Mouse (Mus musculus) limb, embryonic 12.5 days (tissue): ENCODE data around the gene Zkscan14. TPM values are rescaled to one million over a fixed set of nuclear protein-coding genes. Genes with fewer than 3 reads are reported as not detected.
A peak's percentile ranks its signal among the peaks of the same experiment; 100 is the strongest.
"Not testable (repeated sequence)": the region's sequence is repeated elsewhere in the genome, so short reads cannot be mapped to it uniquely, and the experiment has no call there.

ENCODE experiments used
- ATAC-seq: fragments of 200-750 bp; cut with Nextera tagmentation; 2 replicates; pipeline ENCODE4 v1.8.0; 2017; ENCODE audit warnings: low read depth, moderate TSS enrichment; ENCODE audit not compliant: insufficient number of reproducible peaks, insufficient read depth, low FRiP score, low TSS enrichment
- H3K27ac ChIP-seq: fragments of 300-500 bp; sonication (generic); 2 replicates; pipeline ENCODE4 v1.5.1; 2016; ENCODE audit warnings: mild to moderate bottlenecking, moderate library complexity
- H3K27me3 ChIP-seq: fragments of 300-500 bp; sonication (generic); 2 replicates; pipeline ENCODE4 v1.6.1; 2016; ENCODE audit warnings: mild to moderate bottlenecking, moderate library complexity
- H3K36me3 ChIP-seq: fragments of 300-500 bp; sonication (generic); 2 replicates; pipeline ENCODE4 v1.6.1; 2016; ENCODE audit warnings: mild to moderate bottlenecking, moderate library complexity
- H3K4me1 ChIP-seq: fragments of 300-500 bp; sonication (generic); replicated peaks from 2 replicates; pipeline ENCODE4 v1.6.1; 2016
- H3K4me2 ChIP-seq: fragments of 300-500 bp; sonication (generic); 2 replicates; pipeline ENCODE4 v1.6.1; 2016; ENCODE audit warnings: mild to moderate bottlenecking, moderate library complexity
- H3K4me3 ChIP-seq: fragments of 300-500 bp; sonication (generic); replicated peaks from 2 replicates; pipeline ENCODE4 v1.5.1; 2016; ENCODE audit warnings: mild to moderate bottlenecking
- H3K9ac ChIP-seq: fragments of 300-500 bp; sonication (generic); replicated peaks from 2 replicates; pipeline ENCODE4 v1.6.1; 2016; ENCODE audit warnings: mild to moderate bottlenecking, moderate library complexity
- H3K9me3 ChIP-seq: fragments of 300-500 bp; sonication (generic); 2 replicates; pipeline ENCODE4 v1.6.1; 2016; ENCODE audit warnings: mild to moderate bottlenecking, moderate library complexity
- WGBS: fragments of 180-500 bp; shearing (Covaris S2); methylation state at CpG from one replicate; pipeline ENCODE4 v1.1.7; 2016; 5-methylcytosine and 5-hydroxymethylcytosine counted together
- polyA plus RNA-seq: library from polyadenylated mRNA; unstranded; fragments of >200 nt; fragmentation: Nextera tagmentation; extraction: Ambion mirVana; gene quantifications from 2 replicates; pipeline ENCODE4 v1.2.1, GENCODE M21; 2016

The Zkscan14 gene
- polyA plus RNA-seq, 1 experiment from 2014 or later: 9.1 TPM

- H3K36me3 ChIP-seq: peaks cover 82% of the 10 kb centered on the region
- ATAC-seq: no peak
- no peak overlapping the region for H3K9ac ChIP-seq
- WGBS: 95% methylated on average over 20 of the region's 20 CpGs
- H3K9me3 ChIP-seq: no peaks in the 10 kb centered on the region
- H3K4me1 ChIP-seq: no peaks in the 10 kb centered on the region
- H3K27ac ChIP-seq: no peak overlapping the region
- H3K4me2 ChIP-seq: no peak overlapping the region
- no peaks in the 10 kb centered on the region for H3K27me3 ChIP-seq
- H3K4me3 ChIP-seq: no peak overlapping the region
Observed at GRCm38 (mm10) chr5:145218671-145219070, 17.0 kb upstream of the Zkscan14 start.

- Histone ChIP-seq H3K9ac (no peak overlapping the region), H3K9me3 (no peaks in the 10 kb centered on the region), H3K4me3 (no peak overlapping the region), H3K27me3 (no peaks in the 10 kb centered on the region), H3K27ac (no peak overlapping the region), H3K4me2 (no peak overlapping the region), H3K4me1 (no peaks in the 10 kb centered on the region), H3K36me3 (peaks cover 86% of the 10 kb centered on the region)
- 92% methylated on average over 21 of the region's 21 CpGs for WGBS
- ATAC-seq: no peak
Observed at GRCm38 (mm10) chr5:145218206-145218605, 16.5 kb upstream of the Zkscan14 start.

- Histone ChIP-seq H3K4me2 (no peak overlapping the region), H3K27ac (no peak overlapping the region), H3K9me3 (no peaks in the 10 kb centered on the region), H3K4me3 (no peak overlapping the region), H3K9ac (no peak overlapping the region), H3K4me1 (no peaks in the 10 kb centered on the region), H3K27me3 (no peaks in the 10 kb centered on the region), H3K36me3 (peaks cover 86% of the 10 kb centered on the region)
- 90% methylated on average over 6 of the region's 6 CpGs for WGBS
- ATAC-seq: no peak
Observed at GRCm38 (mm10) chr5:145217746-145218145, 16.1 kb upstream of the Zkscan14 start.

DNA sequence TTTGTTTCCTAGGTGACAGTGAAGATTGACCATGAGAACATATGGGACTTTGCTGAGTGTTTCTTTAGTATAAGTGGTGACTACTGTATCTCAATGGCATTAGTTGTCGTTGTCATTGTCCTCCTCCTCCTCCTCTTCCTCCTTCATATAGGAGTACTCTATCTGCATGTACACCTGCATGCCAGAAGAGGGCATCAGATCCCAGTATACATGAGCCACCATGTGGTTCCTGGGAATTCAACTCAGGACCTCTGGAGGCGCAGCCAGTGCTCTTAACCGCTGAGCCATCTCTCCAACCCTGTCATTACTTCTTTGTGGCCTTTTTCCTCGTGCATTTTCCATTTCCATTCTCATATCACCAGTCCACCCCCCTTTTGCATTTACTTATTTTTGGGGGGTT, 13.0 kb upstream of the Zkscan14 start:
- Histone ChIP-seq H3K4me1 (no peaks in the 10 kb centered on the region), H3K4me3 (no peak overlapping the region), H3K9me3 (no peaks in the 10 kb centered on the region), H3K27me3 (no peaks in the 10 kb centered on the region), H3K36me3 (peaks cover 89% of the 10 kb centered on the region), H3K27ac (no peak overlapping the region), H3K9ac (no peak overlapping the region), H3K4me2 (no peak overlapping the region)
- no peak for ATAC-seq
- 65% methylated on average over 4 of the region's 4 CpGs for WGBS

GRCm38 (mm10) chr5:145213505-145213904, 11.8 kb upstream of the Zkscan14 start:
- 96% methylated on average over 3 of the region's 3 CpGs for WGBS
- H3K36me3 ChIP-seq: peaks cover 87% of the 10 kb centered on the region

GRCm38 (mm10) chr5:145212216-145212615, 10.5 kb upstream of the Zkscan14 start:
- no peak overlapping the region for H3K4me2 ChIP-seq
- no peak for ATAC-seq
- no peaks in the 10 kb centered on the region for H3K9me3 ChIP-seq
- H3K4me3 ChIP-seq: no peak overlapping the region
- H3K36me3 ChIP-seq: peaks cover 81% of the 10 kb centered on the region
- H3K4me1 ChIP-seq: no peaks in the 10 kb centered on the region
- no peaks in the 10 kb centered on the region for H3K27me3 ChIP-seq
- H3K9ac ChIP-seq: no peak overlapping the region
- 89% methylated on average over 4 of the region's 4 CpGs for WGBS
- no peak overlapping the region for H3K27ac ChIP-seq

More at GRCm38 (mm10) chr5:145213505-145213904, 11.8 kb upstream of the Zkscan14 start:
- Histone ChIP-seq H3K4me1 (no peaks in the 10 kb centered on the region), H3K27ac (no peak overlapping the region), H3K9ac (no peak overlapping the region), H3K4me2 (no peak overlapping the region), H3K4me3 (no peak overlapping the region), H3K9me3 (no peaks in the 10 kb centered on the region), H3K27me3 (no peaks in the 10 kb centered on the region)
- ATAC-seq: no peak

DNA sequence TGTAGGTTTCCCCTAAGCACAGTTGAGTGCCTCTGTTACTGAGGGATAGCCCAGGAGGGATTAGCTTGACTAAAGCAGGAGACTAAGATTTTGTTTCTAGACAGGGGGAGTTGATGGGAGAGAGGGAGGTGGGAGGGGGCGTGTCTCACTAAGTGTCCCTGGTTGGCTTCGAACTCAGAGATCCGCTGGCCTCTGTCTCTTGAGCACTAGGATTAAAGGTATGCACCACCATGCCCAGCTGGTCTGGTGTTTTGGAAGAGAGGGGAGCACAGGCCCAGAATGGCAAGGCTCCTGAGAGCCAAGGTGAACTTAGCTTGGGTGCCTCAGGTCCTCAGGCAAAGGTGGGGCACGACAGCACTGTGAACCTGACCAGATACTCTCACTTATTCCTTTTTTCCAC, 9.7 kb upstream of the Zkscan14 start:
- Histone ChIP-seq H3K27me3 (no peaks in the 10 kb centered on the region), H3K9ac (no peak overlapping the region), H3K4me3 (no peak overlapping the region), H3K4me2 (no peak overlapping the region), H3K27ac (no peak overlapping the region), H3K4me1 (no peaks in the 10 kb centered on the region), H3K36me3 (peaks cover 85% of the 10 kb centered on the region), H3K9me3 (no peaks in the 10 kb centered on the region)
- WGBS: 95% methylated on average over 4 of the region's 4 CpGs
- ATAC-seq: no peak

DNA sequence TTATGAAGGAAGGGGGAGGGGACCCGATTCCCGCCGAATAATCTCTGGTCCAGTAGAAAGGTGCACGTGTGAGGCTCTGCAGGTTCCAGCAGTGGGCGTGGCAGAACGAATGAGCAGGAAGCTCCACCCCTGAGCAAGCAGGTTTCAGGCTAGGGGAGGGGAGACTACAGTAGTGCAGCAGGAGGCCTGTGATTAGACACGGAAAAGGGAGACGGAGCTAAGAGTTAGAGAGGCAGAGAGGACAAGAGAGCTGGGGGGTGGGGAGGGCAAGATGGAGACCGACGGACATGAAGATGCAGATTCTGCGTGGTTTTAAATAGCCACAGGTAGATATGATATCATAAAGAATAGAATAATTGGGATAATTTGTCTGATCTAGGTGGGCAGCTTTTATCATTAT, 6.7 kb upstream of the Zkscan14 start:
- Histone ChIP-seq H3K4me1 (peaks cover 12% of the 10 kb centered on the region), H3K36me3 (peaks cover 60% of the 10 kb centered on the region)
- H3K4me2 ChIP-seq, ATAC-seq, H3K4me3 ChIP-seq, H3K9ac ChIP-seq, H3K27ac ChIP-seq, H3K27me3 ChIP-seq, H3K9me3 ChIP-seq: not testable (repeated sequence)
- 54% methylated on average over 11 of the region's 11 CpGs for WGBS

GRCm38 (mm10) chr5:145207954-145208353, 6.3 kb upstream of the Zkscan14 start:
- H3K27me3 ChIP-seq: no peaks in the 10 kb centered on the region
- no peaks in the 10 kb centered on the region for H3K9me3 ChIP-seq
- H3K27ac ChIP-seq: no peak overlapping the region
- peaks cover 56% of the 10 kb centered on the region for H3K36me3 ChIP-seq
- H3K9ac ChIP-seq: no peak overlapping the region
- no peak overlapping the region for H3K4me3 ChIP-seq
- 86% methylated on average over 6 of the region's 6 CpGs for WGBS
- no peak overlapping the region for H3K4me2 ChIP-seq
- ATAC-seq: no peak
- H3K4me1 ChIP-seq: peaks cover 15% of the 10 kb centered on the region

DNA sequence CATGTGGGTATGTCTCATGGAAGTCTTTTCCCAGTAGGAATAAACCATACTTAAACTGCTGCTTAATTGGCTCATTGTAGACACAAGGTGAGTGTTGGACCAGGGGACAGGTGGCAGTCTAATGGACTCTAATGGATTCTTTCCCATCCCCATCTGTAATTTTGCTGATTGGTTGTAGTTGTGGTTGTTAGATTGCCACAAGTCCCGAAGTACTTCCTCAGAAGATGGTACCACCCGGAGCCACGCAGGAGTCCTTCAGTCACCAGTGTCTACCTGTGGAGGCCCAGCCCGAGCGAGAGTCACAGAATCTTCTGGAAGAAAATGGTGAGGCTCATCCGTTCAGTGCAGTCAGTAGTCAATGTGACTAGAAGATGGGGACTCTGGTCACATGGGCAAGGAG, 5.7 kb upstream of the Zkscan14 start:
- no peak overlapping the region for H3K27ac ChIP-seq
- WGBS: 93% methylated on average over 6 of the region's 6 CpGs
- no peaks in the 10 kb centered on the region for H3K9me3 ChIP-seq
- no peak overlapping the region for H3K4me2 ChIP-seq
- peaks cover 15% of the 10 kb centered on the region for H3K4me1 ChIP-seq
- no peak for ATAC-seq
- H3K9ac ChIP-seq: no peak overlapping the region
- no peak overlapping the region for H3K4me3 ChIP-seq
- H3K36me3 ChIP-seq: peaks cover 50% of the 10 kb centered on the region
- no peaks in the 10 kb centered on the region for H3K27me3 ChIP-seq

DNA sequence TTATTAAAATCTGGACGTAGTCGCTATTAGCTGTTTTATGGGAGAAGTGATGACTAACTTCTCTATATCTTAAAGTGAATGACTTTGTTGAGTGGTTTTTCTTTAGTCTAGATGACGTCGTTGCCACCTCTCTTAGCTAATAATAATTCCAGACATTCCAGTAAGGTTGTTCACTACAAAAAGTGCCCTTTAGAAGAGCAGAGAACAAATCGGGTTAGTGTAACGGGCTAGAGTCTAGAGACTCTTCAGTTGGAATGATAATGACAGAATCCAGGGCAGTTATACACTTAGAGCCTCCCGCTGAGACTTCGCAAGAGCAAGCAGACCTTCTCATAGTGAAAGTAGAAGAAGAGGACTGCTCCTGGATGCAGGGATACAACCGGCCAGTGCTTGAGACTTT, 3.4 kb upstream of the Zkscan14 start:
- peaks cover 26% of the 10 kb centered on the region for H3K36me3 ChIP-seq

GRCm38 (mm10) chr5:145203936-145204691, 2.4 kb upstream of the Zkscan14 start, which contains the start of gene Zkscan5:
Zkscan5 (plus strand) TSS chr5:145204562.
- ATAC-seq: peak; percentile 97
- Histone ChIP-seq H3K4me2 (peak within 1 kb of the TSS; percentile 66), H3K9ac (peak within 1 kb of the TSS; percentile 54), H3K4me3 (peak within 1 kb of the TSS; percentile 55), H3K9me3 (no peaks in the 10 kb centered on the region), H3K27me3 (no peaks in the 10 kb centered on the region), H3K27ac (peak within 1 kb of the TSS; percentile 86), H3K36me3 (peaks cover 18% of the 10 kb centered on the region), H3K4me1 (peaks cover 21% of the 10 kb centered on the region)
- whole genome bisulfite sequencing: under 1% methylated on average over 22 of the region's 22 CpGs

More for the DNA sequence above, 3.4 kb upstream of the Zkscan14 start:
- WGBS: 25% methylated on average over 9 of the region's 9 CpGs
- Histone ChIP-seq H3K4me1 (peaks cover 21% of the 10 kb centered on the region), H3K4me3 (peak overlapping the region; percentile 55), H3K27ac (peak overlapping the region; percentile 29; the same call in 1 of the 2 replicates), H3K27me3 (no peaks in the 10 kb centered on the region), H3K9me3 (no peaks in the 10 kb centered on the region), H3K4me2 (peak overlapping the region; percentile 66), H3K9ac (peak overlapping the region; percentile 40)
- ATAC-seq: no peak
